Mouse (Mus musculus): Measurements from ENCODE around the gene Gp5. TPM values are rescaled to one million over a fixed set of nuclear protein-coding genes. Genes with fewer than 3 reads are reported as not detected.

Gene Gp5
- polyA plus RNA-seq, 1 experiment = 0.38 TPM

DNA sequence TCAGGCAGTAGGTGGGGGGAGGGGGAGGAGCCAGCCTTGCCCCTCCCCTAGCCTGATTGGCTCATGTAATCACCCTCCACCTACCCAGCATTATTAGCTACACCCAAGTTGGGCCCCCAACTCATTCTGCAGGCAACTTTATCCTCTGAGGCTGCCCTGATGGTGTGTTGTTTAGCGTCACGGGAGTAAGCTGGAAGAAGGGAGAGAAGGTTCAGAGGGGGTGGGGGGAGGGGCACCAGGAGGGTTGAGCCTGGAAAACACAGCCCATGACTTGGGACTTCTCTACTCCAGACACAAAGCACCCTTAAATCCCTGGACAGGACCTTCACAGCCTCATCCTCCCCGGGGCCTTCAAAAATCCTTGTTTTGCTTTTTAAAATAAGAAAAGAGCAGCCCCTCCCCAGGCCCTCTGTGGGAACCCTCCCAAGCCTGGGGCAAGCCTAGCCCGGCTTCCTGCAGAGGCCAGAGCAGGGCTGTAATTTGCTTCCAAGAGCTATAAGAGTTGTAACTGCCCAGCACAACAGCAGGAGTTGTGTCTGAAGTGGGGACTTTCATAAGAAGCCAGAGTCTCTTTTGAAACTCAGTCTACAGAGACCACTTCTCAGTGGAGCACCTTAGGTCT is 29.8 kb downstream of the Gp5 start:
- 46% methylated on average over 4 of the region's 4 CpGs for WGBS
- peaks cover 5% of the 10 kb centered on the region; the same call in 1 of the 2 replicates for H3K4me1 ChIP-seq (ENCODE audit: control insufficient read depth, insufficient read depth, insufficient read length, low read length)
- H3K27ac ChIP-seq (ENCODE audit: insufficient read depth, low read depth, low read length) = no peak overlapping the region

DNA sequence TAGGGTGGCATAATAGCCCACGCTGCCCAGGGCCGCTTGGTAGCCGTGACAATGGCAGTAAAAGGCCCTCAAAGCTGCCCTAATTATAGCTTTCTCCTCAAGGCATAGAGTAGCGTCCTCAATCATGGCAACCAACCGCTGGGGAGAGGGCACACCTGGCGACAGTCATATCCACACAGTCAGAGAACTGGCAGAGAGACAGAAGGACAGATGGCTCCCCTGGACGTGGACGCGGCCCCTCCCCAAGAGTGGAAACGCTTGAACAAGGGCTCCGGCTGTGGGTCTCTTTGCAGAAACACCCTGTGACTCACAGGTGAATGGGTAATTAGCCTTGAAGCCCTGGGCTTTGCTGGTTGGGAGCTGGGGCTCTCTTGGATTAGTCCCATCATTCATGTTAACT is 32.2 kb downstream of the Gp5 start:
- 62% methylated on average over 11 of the region's 11 CpGs for WGBS
- no peak for TF ChIP-seq CTCF (IDR thresholded peaks at IDR 0.05; ENCODE audit: extremely low read depth, insufficient read length, insufficient replicate concordance, low read depth, low read length)
- TF ChIP-seq POLR2A (IDR thresholded peaks at IDR 0.05; ENCODE audit: low read depth, low read length) = no peak
- H3K36me3 ChIP-seq (ENCODE audit: control insufficient read depth, insufficient read depth, low read length) = no peaks in the 10 kb centered on the region
- H3K27me3 ChIP-seq (ENCODE audit: control insufficient read depth, insufficient read depth, low read length) = peaks cover 7% of the 10 kb centered on the region
- no peak overlapping the region for H3K27ac ChIP-seq (ENCODE audit: insufficient read depth, low read depth, low read length)
- H3K4me1 ChIP-seq (ENCODE audit: control insufficient read depth, insufficient read depth, insufficient read length, low read length) = peaks cover 5% of the 10 kb centered on the region; the same call in 1 of the 2 replicates
- no peak overlapping the region for H3K4me3 ChIP-seq (ENCODE audit: low read depth, low read length)

More for the DNA sequence above, 29.8 kb downstream of the Gp5 start:
- no peaks in the 10 kb centered on the region for H3K36me3 ChIP-seq (ENCODE audit: control insufficient read depth, insufficient read depth, low read length)
- TF ChIP-seq POLR2A (IDR thresholded peaks at IDR 0.05; ENCODE audit: low read depth, low read length) = no peak
- no peak for TF ChIP-seq CTCF (IDR thresholded peaks at IDR 0.05; ENCODE audit: extremely low read depth, insufficient read length, insufficient replicate concordance, low read depth, low read length)
- H3K27me3 ChIP-seq (ENCODE audit: control insufficient read depth, insufficient read depth, low read length) = peaks cover 17% of the 10 kb centered on the region
- no peak overlapping the region for H3K4me3 ChIP-seq (ENCODE audit: low read depth, low read length)

DNA sequence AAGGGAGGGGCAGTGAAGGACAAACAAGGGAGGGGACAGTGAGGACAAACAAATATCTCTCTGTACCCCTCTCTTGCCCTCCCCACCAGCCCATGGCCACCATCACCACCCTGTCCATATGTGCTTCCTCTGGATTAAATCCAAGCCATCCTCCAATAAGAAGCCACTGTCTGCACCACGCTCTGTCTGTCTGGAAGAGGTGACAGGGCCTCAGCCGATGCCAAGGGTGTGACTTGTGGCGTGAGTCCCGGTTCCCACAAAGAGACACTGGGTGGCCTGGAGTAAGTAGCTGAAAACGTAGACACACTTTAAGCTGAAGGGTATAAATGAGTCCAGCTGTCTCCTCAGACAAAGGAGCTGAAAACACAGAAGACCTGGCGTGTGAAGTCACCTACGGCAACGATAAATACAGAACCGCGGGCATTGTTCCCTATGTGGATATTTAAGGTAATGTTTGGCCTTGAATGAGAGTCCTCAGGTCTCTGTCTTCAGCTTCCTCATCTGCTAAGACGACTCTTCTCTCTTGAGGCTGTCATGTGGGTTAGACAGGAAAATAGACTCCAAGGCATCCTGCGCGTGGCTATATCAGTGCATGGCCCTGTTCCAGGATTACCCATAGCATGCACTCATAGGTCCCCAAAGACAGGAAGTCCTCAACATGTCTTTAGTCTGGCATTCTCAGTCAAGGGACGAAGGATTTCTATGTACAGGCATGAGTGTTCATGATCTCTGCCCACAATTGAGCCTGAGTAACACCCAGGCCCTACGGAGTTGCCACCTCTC is 34.8 kb downstream of the Gp5 start:
- TF ChIP-seq POLR2A (IDR thresholded peaks at IDR 0.05; ENCODE audit: low read depth, low read length) (no peak), CTCF (IDR thresholded peaks at IDR 0.05; ENCODE audit: extremely low read depth, insufficient read length, insufficient replicate concordance, low read depth, low read length) (no peak)
- 74% methylated on average over 15 of the region's 15 CpGs for WGBS
- H3K4me3 ChIP-seq (ENCODE audit: low read depth, low read length) = no peak overlapping the region
- no peaks in the 10 kb centered on the region for H3K4me1 ChIP-seq (ENCODE audit: control insufficient read depth, insufficient read depth, insufficient read length, low read length)
- no peak overlapping the region for H3K27ac ChIP-seq (ENCODE audit: insufficient read depth, low read depth, low read length)
- H3K36me3 ChIP-seq (ENCODE audit: control insufficient read depth, insufficient read depth, low read length) = no peaks in the 10 kb centered on the region
- H3K27me3 ChIP-seq (ENCODE audit: control insufficient read depth, insufficient read depth, low read length) = no peaks in the 10 kb centered on the region; the same call in 1 of the 2 replicates

DNA sequence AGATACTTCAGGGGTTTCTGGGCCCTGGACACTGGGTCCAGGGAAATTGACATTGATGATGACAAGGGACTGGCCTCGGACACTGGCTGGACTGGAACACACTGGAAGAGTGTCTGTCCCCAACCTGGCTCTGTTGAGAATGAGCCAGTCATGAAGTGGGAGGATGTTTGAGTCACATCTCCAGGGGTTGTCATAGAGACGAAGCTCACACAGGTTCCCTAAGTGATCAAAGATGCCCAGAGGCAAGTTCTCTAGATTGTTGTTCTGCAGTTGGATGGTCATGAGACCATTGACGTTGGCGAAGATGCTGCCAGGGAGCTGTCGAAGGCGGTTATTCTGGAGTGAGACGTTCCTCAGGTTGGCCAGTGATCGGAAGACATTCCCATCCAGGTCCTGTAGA is 37.5 kb downstream of the Gp5 start:
- no peak overlapping the region for H3K27ac ChIP-seq (ENCODE audit: insufficient read depth, low read depth, low read length)
- no peaks in the 10 kb centered on the region for H3K36me3 ChIP-seq (ENCODE audit: control insufficient read depth, insufficient read depth, low read length)
- TF ChIP-seq POLR2A (IDR thresholded peaks at IDR 0.05; ENCODE audit: low read depth, low read length) (no peak), CTCF (IDR thresholded peaks at IDR 0.05; ENCODE audit: extremely low read depth, insufficient read length, insufficient replicate concordance, low read depth, low read length) (no peak)
- 91% methylated on average over 8 of the region's 8 CpGs for WGBS
- no peak overlapping the region for H3K4me3 ChIP-seq (ENCODE audit: low read depth, low read length)
- H3K4me1 ChIP-seq (ENCODE audit: control insufficient read depth, insufficient read depth, insufficient read length, low read length) = no peaks in the 10 kb centered on the region
- no peaks in the 10 kb centered on the region for H3K27me3 ChIP-seq (ENCODE audit: control insufficient read depth, insufficient read depth, low read length)

DNA sequence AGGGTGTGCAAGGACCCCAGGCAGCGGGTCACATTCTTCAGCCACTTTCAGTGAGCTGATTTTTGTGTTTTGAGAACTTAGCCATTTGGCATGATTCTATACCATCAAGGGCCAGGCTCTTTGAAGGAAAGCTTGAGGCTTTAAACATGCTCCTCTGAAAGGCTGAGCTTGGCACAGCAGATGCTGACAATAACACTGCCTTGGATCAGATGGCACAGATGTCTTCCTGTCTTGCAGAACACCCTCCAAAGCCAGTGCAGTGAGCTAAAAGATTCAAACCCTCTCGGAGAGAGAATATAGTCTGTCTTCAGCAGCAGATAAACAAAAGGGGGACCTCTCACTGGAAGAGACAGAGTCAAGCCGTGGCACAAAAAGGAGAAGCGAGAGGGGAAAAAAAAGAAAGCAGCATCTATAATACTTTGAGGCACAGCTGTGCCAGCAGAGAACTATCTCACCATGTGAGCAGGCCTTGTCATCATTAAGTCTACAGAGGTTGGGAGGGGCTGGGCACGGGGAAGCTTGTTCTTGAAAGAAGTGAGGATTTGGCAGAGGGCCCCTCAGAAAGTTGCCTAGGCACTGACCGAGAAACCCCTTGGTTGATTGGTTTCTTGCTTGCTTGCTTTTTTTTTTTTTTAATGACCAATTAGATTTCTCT is 38.5 kb downstream of the Gp5 start:
- H3K27ac ChIP-seq (ENCODE audit: insufficient read depth, low read depth, low read length) = no peak overlapping the region

DNA sequence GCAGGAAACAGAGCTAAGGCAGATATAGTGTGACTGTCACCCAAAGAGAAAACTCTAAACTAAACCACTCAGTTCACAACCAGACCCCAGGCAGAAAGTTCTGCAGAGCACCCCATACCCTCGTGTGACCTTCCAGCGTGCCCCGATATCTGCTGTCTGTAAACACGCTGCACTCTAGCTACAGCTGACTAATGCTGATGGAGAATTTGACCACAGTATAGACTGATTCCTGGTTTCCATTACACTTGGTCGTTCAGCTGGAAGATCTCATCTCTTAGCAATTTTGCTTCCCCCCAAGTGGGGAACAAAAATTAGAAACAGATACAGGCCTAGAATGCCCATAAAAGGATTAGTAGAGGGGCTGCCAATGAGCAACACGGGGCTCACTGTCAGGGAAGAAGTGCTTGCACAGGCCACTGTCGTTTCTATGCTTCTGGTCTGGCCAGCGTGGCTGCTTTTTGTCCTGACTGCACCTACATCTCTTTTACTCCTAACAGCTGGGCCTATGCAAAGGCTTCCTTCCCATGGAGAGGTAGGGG is 39.3 kb downstream of the Gp5 start:
- TF ChIP-seq POLR2A (IDR thresholded peaks at IDR 0.05; ENCODE audit: low read depth, low read length) (no peak), CTCF (IDR thresholded peaks at IDR 0.05; ENCODE audit: extremely low read depth, insufficient read length, insufficient replicate concordance, low read depth, low read length) (no peak)
- no peak overlapping the region for H3K4me3 ChIP-seq (ENCODE audit: low read depth, low read length)
- no peak overlapping the region for H3K27ac ChIP-seq (ENCODE audit: insufficient read depth, low read depth, low read length)
- H3K4me1 ChIP-seq (ENCODE audit: control insufficient read depth, insufficient read depth, insufficient read length, low read length) = no peaks in the 10 kb centered on the region
- no peaks in the 10 kb centered on the region for H3K36me3 ChIP-seq (ENCODE audit: control insufficient read depth, insufficient read depth, low read length)
- H3K27me3 ChIP-seq (ENCODE audit: control insufficient read depth, insufficient read depth, low read length) = no peaks in the 10 kb centered on the region
- 65% methylated on average over 8 of the region's 8 CpGs for WGBS

More for the DNA sequence above, 38.5 kb downstream of the Gp5 start:
- H3K36me3 ChIP-seq (ENCODE audit: control insufficient read depth, insufficient read depth, low read length) = no peaks in the 10 kb centered on the region
- TF ChIP-seq CTCF (IDR thresholded peaks at IDR 0.05; ENCODE audit: extremely low read depth, insufficient read length, insufficient replicate concordance, low read depth, low read length) (no peak), POLR2A (IDR thresholded peaks at IDR 0.05; ENCODE audit: low read depth, low read length) (no peak)
- no peaks in the 10 kb centered on the region for H3K4me1 ChIP-seq (ENCODE audit: control insufficient read depth, insufficient read depth, insufficient read length, low read length)
- no peak overlapping the region for H3K4me3 ChIP-seq (ENCODE audit: low read depth, low read length)
- WGBS = 54% methylated on average over 6 of the region's 6 CpGs
- H3K27me3 ChIP-seq (ENCODE audit: control insufficient read depth, insufficient read depth, low read length) = no peaks in the 10 kb centered on the region

DNA sequence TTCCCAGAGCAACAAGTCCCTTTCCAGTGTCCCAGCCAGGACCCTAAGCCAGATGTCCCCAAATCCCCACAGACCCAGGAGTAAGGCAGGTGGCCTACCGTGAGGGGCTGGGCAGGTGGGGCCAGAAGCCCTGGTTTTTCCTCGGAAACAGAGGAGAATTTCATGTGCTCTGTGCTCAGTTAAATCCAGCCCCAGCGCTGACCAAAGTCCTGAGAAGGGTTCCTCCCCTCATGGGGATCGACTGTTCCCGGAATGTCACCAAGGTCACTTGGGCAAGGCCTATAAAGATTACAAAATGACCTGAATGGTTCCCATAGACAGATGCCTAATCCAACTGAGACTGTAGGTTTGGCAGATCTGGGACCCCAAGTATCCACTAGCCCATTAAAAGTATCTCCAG is 43.2 kb downstream of the Gp5 start, which contains the start of gene Cpn2:
Cpn2 (minus strand) TSS at position 141 of the 400 bp plus-strand sequence.
- no peak within 1 kb of the TSS for H3K4me3 ChIP-seq (ENCODE audit: low read depth, low read length)
- no peaks in the 10 kb centered on the region for H3K36me3 ChIP-seq (ENCODE audit: control insufficient read depth, insufficient read depth, low read length)
- TF ChIP-seq CTCF (IDR thresholded peaks at IDR 0.05; ENCODE audit: extremely low read depth, insufficient read length, insufficient replicate concordance, low read depth, low read length) (no peak), POLR2A (IDR thresholded peaks at IDR 0.05; ENCODE audit: low read depth, low read length) (no peak)
- H3K27me3 ChIP-seq (ENCODE audit: control insufficient read depth, insufficient read depth, low read length) = no peaks in the 10 kb centered on the region
- H3K27ac ChIP-seq (ENCODE audit: insufficient read depth, low read depth, low read length) = no peak within 1 kb of the TSS
- 33% methylated on average over 5 of the region's 5 CpGs for WGBS
- no peaks in the 10 kb centered on the region for H3K4me1 ChIP-seq (ENCODE audit: control insufficient read depth, insufficient read depth, insufficient read length, low read length)
